Mouse (Mus musculus) frontal cortex, adult (tissue): ENCODE data around the gene Tln2.

Source experiments
- ATAC-seq: cut with Nextera tagmentation; 2 replicates; pipeline ENCODE4 v1.9.2; 2017; ENCODE audit warnings: mild to moderate bottlenecking, moderate library complexity, mixed read lengths; ENCODE audit not compliant: low TSS enrichment

Gene Tln2

DNA sequence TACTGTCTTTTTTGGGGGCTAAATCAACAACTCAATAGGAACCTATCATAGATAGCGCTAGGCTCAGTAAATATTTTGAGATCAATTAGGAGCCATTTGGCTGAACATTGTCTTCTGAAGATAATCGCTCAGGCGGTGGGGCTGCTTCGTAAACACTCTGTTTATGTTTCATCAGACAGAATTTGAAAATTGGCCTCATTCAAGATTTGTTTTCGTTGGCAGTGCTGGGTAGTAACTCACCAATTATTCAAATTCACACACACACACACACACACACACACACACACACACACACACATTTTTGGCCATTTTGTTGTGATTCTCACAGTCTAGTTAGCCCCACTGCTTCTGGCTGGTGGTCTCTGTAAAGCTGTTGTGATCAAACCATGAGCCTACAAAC, 12.9 kb downstream of the Tln2 start:
- no peak for ATAC-seq

DNA sequence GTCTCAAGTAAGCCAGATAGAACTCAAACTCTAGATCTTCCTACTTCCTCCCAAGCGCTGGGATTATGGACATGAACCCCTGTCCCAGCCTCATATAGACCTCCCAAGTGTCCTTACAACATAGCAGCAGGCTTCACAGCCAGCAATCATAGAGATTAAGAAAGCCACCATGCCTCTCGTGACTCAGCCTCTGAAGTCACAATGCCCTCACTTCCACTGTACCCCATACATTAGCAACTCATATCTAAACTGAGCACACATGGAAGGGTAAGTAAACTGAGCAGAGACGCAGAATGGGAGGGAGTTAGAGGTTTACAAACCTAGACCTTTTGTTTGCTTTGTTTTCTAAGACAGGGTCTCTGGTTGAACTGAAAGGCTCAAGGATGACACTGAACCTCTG, 13.7 kb downstream of the Tln2 start:
- ATAC-seq, result no peak

DNA sequence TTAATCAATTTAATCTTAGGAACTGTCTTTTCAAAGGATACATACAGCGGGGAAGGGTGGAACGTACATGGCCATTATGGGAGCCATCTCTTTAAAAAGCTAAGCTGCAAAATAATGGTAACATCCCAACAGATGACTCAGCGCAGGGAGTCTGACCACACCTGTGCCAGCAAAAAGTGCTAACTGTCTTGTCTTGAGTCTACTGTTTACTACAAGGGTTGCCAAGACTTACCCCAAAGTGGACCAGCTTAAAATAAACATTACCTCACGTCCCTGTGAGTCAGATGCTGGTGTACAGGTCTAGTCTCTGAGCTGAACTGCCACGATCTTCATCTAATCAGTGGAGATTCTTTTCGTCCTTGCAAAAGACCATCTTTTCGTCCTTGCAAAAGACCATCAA, 14.7 kb downstream of the Tln2 start:
- ATAC-seq, result no peak

DNA sequence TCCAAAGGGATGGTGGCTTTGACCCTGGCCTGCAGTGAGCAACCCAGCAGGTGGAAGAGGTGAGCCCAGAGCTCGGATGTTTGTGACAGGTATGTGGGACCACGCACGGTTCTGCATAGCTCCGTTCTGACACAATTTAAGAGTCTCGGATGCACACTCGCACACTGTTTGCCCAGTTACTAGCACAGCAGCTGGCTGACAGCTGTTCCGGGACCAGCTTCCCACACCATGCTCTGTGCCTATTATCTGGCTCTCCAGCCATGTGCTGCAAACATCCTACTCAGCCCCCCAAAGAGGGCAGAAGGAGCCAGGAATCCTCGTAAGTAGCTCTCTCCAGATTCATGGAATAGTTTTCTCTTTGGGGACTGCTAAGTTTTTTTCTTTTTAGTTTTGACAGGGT, 17.6 kb downstream of the Tln2 start:
- no peak for ATAC-seq

DNA sequence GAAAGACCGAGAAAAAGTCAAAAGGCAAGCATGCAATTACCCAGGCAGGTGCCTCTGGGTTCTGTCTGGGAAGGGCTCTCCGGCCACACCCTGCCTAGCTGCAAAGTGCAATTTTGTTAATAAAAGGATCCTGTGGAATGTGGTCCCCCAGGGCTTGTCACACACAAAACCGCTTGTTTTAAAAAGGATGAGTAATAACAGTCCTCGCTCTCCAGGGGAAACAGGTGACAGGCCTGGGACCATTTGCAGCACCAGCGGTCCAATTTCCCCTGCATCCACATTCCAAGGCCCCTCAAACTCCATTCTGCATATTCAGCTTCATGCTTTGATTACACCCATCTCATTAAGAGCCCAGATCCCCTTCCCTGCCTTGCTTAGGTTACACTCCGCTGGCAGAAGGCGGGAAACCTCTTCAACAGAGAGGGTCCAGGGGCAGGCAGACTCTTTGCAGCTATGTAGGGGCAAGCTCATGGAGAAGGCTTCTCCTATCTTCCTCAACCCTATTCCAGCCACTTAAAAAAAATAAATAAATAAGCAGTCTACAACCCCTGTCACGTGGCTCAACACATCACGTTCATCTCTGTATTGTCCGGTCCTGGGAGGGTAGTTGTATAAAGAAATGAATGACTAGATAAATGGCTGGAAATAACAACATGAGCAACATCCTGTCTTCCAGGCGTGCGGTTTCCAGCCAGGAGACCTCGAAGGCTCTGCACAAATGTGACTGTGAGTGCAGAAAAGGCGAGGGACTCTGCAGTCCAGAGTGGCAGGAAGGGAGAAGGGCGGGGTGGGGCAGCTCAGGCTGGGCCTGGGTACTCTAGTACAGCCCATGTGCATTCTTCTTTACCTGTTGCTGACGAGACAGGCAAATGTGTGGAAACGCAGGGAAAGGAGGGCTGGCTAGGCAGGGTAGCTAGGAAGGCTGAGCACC, 19.5 kb downstream of the Tln2 start:
- no peak for ATAC-seq

DNA sequence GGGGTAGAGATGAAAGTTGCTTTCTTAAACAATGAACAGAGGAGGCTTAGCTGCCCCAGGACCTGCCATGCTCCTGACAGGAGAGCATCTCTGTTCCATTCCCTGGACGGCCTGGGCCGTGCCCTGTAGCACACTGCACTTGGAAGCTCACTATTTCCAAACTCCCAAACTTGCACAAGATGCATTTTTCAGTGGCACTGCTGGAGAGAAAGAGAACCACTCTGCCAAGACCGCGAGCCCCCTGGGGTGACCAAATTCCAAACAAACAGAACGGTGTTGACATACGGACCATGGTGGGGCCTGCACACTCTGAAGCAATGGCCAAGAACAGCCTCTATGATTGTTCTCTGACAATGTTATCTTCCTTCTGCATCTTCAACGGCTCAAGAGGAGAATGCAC, 25.1 kb downstream of the Tln2 start:
- ATAC-seq, result no peak

- no peak for ATAC-seq
Measured at GRCm38 (mm10) chr9:67533260-67533659, 26.2 kb downstream of the Tln2 start.

DNA sequence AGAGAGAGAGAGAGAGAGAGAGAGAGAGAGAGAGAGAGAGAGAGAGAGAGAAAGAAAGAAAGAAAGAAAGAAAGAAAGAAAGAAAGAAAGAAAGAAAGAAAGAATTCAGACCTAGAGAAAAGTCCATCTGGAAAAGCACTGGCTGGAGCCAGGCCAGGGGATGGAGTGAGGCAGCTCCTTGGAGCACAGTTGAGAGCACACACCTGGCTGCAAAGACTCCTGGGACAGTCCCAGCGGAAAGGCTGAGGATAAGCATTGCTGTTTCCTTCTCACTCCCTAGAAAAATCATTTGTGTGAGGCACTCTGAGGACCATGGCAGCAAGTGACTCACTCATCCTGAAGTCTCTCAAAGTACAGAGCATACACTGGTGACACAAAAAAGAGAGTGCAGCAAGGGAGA, 26.9 kb downstream of the Tln2 start:
- ATAC-seq, result no peak; the same call in 1 of the 2 replicates

GRCm38 (mm10) chr9:67529600-67529999, 29.9 kb downstream of the Tln2 start:
- no peak for ATAC-seq

GRCm38 (mm10) chr9:67527726-67528125, 31.8 kb downstream of the Tln2 start:
- no peak for ATAC-seq

- ATAC-seq, result no peak
Measured at GRCm38 (mm10) chr9:67521736-67522135, 37.8 kb downstream of the Tln2 start.

DNA sequence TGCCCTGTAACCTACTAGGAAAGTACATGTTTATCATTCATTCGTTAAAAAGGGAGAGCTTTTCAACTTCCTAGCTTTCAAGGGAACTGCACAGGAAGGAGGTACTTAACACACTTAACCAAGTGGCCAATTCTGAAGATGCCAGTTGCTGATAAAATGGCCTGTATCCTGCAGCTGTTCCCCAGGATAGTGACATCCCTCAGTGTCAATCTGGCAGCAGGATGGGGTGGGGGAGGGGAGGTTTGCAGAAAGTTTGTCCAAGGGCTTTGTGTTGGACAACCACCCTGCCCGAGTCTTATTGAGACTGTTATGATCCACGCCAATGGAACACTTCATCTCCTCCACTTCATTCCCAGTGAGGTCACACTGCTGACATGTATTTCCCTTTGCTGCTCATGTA, 50.0 kb downstream of the Tln2 start:
- ATAC-seq, result no peak

DNA sequence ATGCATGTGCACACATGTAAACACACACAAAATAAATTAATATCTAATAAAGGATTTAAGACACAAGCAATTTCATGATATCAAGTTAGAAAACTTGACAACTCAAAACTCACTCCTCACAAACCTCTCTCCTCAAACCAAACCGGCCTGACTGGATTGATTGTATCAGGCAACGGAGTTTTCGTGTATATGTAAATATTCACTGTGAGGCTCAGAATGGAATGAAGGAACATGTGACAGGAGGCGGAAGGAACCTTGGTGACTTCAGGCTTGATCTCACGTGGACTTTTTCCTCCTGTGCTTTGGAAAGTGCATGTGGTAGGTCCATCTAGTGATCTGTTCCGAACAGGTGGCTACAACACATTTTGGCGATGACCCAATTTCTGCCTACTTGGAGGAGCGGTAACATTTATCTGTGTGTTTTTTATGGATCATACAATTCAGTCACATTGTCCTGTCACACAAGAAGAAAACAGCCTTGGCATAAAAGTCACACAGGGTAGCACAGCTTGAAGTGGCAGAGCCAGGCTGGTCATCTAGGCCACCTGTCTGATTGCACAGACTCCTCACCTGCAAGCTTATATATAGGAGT, 54.7 kb downstream of the Tln2 start:
- no peak for ATAC-seq

GRCm38 (mm10) chr9:67501801-67502200, 57.7 kb downstream of the Tln2 start:
- ATAC-seq, result no peak

- ATAC-seq, result no peak
Measured at GRCm38 (mm10) chr9:67496368-67496767, 63.1 kb downstream of the Tln2 start.

DNA sequence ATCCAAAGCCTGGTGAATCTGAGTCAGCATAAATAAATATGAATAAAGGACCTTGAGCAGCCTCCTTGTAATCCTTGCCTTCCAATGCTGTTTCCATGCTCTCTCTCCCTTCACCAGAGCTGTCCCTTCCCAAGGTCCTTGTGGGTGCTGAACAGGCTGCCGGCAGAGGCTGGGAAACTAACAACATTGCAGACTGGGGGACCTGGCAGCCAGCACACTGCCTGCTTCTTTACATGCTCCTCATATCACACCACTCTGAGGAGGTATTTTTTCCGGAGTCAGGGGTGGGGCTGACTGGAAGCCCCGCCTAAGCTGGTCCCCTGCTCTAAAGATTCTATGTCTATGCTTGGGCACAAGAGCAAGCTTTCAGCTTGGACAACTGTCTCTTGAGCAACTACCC, 64.2 kb downstream of the Tln2 start:
- no peak for ATAC-seq

DNA sequence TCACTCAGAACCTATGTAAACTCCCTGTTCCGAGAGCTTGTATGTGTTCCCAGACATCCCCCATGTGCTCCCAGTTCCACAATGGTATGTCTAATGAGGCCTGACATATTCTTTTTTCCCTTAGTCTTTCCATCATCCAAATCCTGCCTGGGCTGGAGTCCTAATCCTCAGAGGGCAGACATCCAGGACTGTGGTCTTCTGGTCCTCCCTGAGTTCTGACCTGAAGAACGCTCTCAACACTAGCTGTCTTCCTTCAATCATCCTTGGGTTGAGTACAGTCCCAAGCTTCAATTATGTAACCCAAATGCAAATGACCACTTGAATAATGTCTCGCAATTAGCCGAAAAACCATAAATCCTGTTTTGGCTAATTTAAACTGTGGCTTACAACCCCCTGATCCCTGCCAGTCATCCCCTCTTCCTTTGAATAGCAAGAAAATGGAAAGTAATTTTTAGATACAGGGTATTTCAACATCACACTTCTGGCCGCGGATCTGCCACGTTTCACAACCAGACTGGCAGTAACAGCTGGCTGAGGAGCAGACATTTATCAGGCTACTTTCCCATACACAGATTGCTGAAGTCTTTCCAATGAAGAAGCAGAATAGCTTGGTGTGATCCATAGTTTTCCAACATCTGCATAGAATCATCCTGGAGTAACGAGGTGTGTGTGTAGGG, 65.5 kb downstream of the Tln2 start:
- ATAC-seq, result no peak

DNA sequence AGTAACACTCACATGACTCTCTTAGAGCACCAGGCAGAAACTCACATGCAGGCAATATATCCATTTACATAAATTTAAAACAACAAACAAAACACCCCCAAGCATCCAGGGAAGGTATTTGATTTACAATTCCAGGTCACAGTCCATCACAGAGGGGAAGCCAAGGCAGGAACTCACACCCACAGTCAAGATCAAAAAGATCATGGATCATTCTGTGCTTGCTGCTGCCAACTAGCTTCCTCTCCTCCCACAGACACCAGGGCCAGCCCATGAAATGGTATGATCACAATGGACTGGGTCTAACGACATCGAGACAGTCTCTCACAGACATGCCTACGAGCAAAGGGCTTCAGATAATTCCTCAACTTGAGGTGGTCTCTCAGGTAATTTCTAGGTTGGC, 70.1 kb downstream of the Tln2 start:
- no peak for ATAC-seq

GRCm38 (mm10) chr9:67486621-67487020, 72.9 kb downstream of the Tln2 start:
- ATAC-seq, result peak; percentile 79

GRCm38 (mm10) chr9:67485169-67486072, 74.1 kb downstream of the Tln2 start:
- ATAC-seq, result no peak

GRCm38 (mm10) chr9:67482277-67482676, 77.2 kb downstream of the Tln2 start:
- ATAC-seq, result no peak

- ATAC-seq, result no peak
Measured at GRCm38 (mm10) chr9:67481851-67482250, 77.7 kb downstream of the Tln2 start.
